Mouse (Mus musculus) layer of hippocampus, postnatal 36 days (tissue): ENCODE results near the gene Dapk2. TPM values are rescaled to one million over a fixed set of nuclear protein-coding genes. Genes with fewer than 3 reads are reported as not detected.

Source experiments
- DNase-seq, 2 experiments: peaks; one replicate each; pipeline ENCODE4 v3.0.0; 2022
- total RNA-seq, 2 experiments: library from RNA; stranded (reverse); gene quantifications; 2 replicates each; pipeline ENCODE4 v1.2.3; 2021

Gene Dapk2
- total RNA-seq, 2 experiments from 2014 or later, result 0.90 to 0.91 TPM

- DNase-seq, result peak; percentile 55 to 64
These were observed 13.8 kb upstream of the Dapk2 start for GRCm38 (mm10) chr9:66144248-66144647.

- DNase-seq, result no peak
These were observed 11.9 kb upstream of the Dapk2 start for GRCm38 (mm10) chr9:66146141-66146540.

- DNase-seq, result no peak
These were observed 6.0 kb upstream of the Dapk2 start for GRCm38 (mm10) chr9:66152011-66152410.

GRCm38 (mm10) chr9:66153594-66153993, 4.4 kb upstream of the Dapk2 start:
- no peak for DNase-seq

GRCm38 (mm10) chr9:66154013-66154412, 4.0 kb upstream of the Dapk2 start:
- no peak for DNase-seq

- no peak for DNase-seq
These were observed 2.5 kb upstream of the Dapk2 start for GRCm38 (mm10) chr9:66155534-66155933.

GRCm38 (mm10) chr9:66158885-66159430, 935 bp downstream of the Dapk2 start:
- DNase-seq, result no peak

- no peak for DNase-seq
These were observed 2.1 kb downstream of the Dapk2 start for GRCm38 (mm10) chr9:66160155-66160554.

- no peak for DNase-seq
These were observed 5.0 kb downstream of the Dapk2 start for GRCm38 (mm10) chr9:66162995-66163394.

GRCm38 (mm10) chr9:66167222-66167621, 9.2 kb downstream of the Dapk2 start:
- DNase-seq, result no peak

- DNase-seq, result no peak
These were observed 10.2 kb downstream of the Dapk2 start for GRCm38 (mm10) chr9:66168233-66168632.

- no peak for DNase-seq
These were observed 12.5 kb downstream of the Dapk2 start for GRCm38 (mm10) chr9:66170506-66170905.

- DNase-seq, result no peak
These were observed 13.4 kb downstream of the Dapk2 start for GRCm38 (mm10) chr9:66171275-66171921.

GRCm38 (mm10) chr9:66173316-66173855, 15.4 kb downstream of the Dapk2 start:
- DNase-seq, result no peak

GRCm38 (mm10) chr9:66174985-66175384, 17.0 kb downstream of the Dapk2 start:
- no peak for DNase-seq

GRCm38 (mm10) chr9:66177975-66178374, 20.0 kb downstream of the Dapk2 start:
- no peak for DNase-seq

- no peak for DNase-seq
These were observed 21.8 kb downstream of the Dapk2 start for GRCm38 (mm10) chr9:66179795-66180194.

GRCm38 (mm10) chr9:66181126-66181825, 23.3 kb downstream of the Dapk2 start:
- no peak for DNase-seq

GRCm38 (mm10) chr9:66181826-66182678, 24.0 kb downstream of the Dapk2 start:
- DNase-seq, result no peak

GRCm38 (mm10) chr9:66182679-66182993, 24.6 kb downstream of the Dapk2 start:
- no peak for DNase-seq

GRCm38 (mm10) chr9:66183023-66183422, 25.0 kb downstream of the Dapk2 start:
- no peak for DNase-seq

- DNase-seq, result no peak
These were observed 26.5 kb downstream of the Dapk2 start for GRCm38 (mm10) chr9:66184572-66184971.

GRCm38 (mm10) chr9:66186426-66186825, 28.4 kb downstream of the Dapk2 start:
- no peak for DNase-seq
